Mouse (Mus musculus) right cerebral cortex, adult 2 months (tissue): ENCODE measurements around the gene Flna.
A peak's percentile ranks its signal among the peaks of the same experiment; 100 is the strongest.
"Not testable (repeated sequence)": the region's sequence is repeated elsewhere in the genome, so short reads cannot be mapped to it uniquely, and the experiment has no call there.

Experiments used
- DNase-seq, 2 experiments: peaks; one replicate each; pipeline ENCODE4 v3.0.0; 2021 to 2022; ENCODE audit warnings: low spot score in 2 of 2

Flna gene

GRCm38 (mm10) chrX:74246213-74246681 lies 3.4 kb downstream of the Flna start:
- peak; percentile 80 to 88 for DNase-seq

GRCm38 (mm10) chrX:74245687-74246086 lies 3.9 kb downstream of the Flna start:
- DNase-seq: peak; percentile 44 to 68

DNA sequence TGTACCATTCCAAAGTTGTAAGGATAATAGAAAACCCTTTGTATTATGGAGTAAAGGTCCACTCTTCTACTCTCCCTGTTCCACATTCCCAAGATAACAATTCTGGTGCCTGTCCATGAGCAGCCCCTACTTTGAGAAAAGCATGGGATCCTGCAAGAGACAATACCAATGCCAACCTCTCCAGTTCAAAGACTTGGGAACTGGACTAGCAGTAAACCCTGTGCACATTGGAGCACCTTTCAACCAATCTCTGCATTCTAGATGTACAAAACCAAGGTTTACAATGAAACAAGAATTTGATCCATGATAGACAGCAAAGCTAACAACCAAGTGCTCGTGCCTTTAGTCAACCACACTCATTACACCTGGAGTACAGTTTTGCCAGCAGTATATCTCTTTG lies 4.5 kb downstream of the Flna start:
- DNase-seq: no peak

GRCm38 (mm10) chrX:74244614-74245083 lies 5.0 kb downstream of the Flna start:
- no peak for DNase-seq

GRCm38 (mm10) chrX:74243807-74244206 lies 5.8 kb downstream of the Flna start:
- DNase-seq: no peak

GRCm38 (mm10) chrX:74243396-74243795 lies 6.2 kb downstream of the Flna start:
- DNase-seq: no peak

GRCm38 (mm10) chrX:74240332-74240731 lies 9.3 kb downstream of the Flna start:
- DNase-seq: no peak

DNA sequence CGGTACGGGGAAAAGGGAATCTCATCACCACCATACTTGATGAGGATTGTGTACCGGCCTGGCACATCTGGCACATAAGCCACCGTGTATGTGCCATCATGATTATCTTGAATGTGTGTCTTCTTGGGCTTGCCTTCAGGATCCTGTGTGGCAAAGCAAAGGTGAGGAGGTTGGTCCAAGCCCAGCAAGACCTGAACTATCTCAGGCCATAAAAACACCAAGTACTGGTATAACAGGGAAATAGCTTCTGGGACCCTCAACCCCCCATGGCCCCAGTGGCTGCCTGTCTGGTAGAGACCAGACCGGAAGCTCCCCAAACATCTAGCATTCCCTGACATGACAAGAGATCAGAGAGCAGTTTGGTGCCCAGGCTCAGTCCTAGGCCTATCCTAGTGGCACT lies 16.4 kb downstream of the Flna start:
- no peak for DNase-seq

GRCm38 (mm10) chrX:74230038-74230437 lies 19.6 kb downstream of the Flna start:
- no peak for DNase-seq

- not testable (repeated sequence) for DNase-seq
These were observed 29.5 kb downstream of the Flna start for GRCm38 (mm10) chrX:74220099-74220498.

DNA sequence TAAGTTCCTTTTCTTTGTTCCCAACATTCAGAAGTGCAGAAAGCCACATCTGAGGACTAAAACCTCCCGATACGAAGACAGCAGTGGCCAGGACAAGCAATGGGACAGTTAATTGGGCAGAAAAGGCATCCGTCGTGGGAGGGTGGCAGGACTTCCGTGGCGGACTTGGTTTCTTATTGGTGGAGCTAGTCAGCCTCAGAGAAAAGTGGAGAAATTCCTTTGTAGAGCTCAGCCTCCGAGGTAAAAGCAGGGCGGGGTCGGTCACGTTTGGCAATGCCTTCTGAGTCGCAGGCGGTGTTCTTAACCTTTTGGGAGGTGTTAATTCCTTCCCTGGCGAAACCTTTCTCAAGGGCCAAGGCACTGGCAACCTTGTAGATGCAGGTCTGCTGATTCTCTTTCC lies 30.2 kb downstream of the Flna start:
- DNase-seq: no peak

DNA sequence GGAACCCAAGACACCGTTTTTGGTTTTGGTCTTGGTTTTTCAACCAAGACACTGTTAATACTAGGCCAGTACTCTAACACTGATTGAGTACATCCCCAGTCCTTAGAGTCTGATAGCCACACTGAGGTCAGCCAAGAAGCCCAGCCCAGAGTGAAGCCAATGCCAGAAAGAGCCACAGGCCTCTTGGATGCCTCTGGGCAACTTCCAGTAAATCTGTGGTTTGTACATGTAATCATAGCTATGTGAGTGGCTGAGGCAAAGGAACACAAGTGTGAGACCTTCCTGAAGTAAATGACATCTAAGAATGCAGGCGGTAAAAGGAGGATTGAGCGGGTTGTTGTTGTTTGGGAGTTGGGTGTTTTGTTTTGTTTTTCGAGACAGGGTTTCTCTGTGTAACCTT lies 31.1 kb downstream of the Flna start:
- DNase-seq: no peak

GRCm38 (mm10) chrX:74203556-74203955 lies 46.1 kb downstream of the Flna start:
- no peak for DNase-seq

DNA sequence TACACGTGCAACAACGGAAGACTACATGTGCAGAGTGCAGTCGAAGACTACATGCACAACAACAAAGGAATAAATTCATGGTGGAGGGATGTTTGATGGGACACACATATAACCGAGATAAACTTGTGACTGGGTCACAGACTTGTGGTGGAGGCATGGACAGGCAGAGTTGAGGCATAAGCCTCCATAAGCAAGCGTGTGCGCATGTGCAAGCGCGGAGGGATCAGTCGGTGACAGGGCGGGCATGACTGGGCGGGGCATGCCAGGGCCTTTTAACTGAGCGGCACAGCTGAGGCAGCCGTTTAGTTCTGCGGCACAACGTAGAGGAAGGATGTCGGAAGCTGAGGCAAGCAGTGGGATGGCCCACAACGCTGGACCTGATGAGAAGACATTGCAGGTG lies 72.7 kb downstream of the Flna start, which contains the start of gene Tktl1:
Tktl1 (plus strand) TSS at position 301 of the 400 bp plus-strand sequence.
- DNase-seq: no peak
